Mouse (Mus musculus): Measurements from ENCODE around the gene 1700011L22Rik. TPM values are rescaled to one million over a fixed set of nuclear protein-coding genes. Genes with fewer than 3 reads are reported as not detected.

1700011L22Rik gene
- polyA plus RNA-seq (2012; rRNA removed), result not detected in 2 replicates

DNA sequence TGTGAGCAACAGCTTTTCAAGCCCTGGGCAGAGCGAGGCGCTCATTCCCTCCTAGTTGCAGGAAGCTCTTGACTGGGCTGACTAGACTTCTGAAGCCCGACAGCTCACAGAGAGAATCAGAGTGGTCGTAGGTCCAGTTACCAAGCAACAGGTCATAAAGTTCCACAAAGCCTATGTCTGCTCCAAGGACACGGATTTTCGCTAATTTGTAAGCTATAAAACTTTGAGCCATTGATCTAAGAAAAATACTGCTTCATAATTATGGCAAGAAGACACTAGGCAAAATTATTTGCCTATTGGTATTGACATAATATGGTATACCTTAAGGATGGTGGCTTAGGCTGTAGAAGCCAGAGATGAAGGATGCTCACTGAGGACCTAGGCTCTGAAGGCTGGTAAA lies at the start of gene 1700011L22Rik:
Gene 1700011L22Rik, minus strand, starts transcription at position 101 of the 400 bp plus-strand sequence.
- H3K27ac ChIP-seq (ENCODE audit: insufficient read depth, low read length), result no peak within 1 kb of the TSS
- TF ChIP-seq CTCF (IDR thresholded peaks at IDR 0.05; ENCODE audit: extremely low read depth, insufficient read depth, low read length) (no peak), POLR2A (IDR thresholded peaks at IDR 0.05; ENCODE audit: extremely low read depth, insufficient read depth, low read length) (no peak)

DNA sequence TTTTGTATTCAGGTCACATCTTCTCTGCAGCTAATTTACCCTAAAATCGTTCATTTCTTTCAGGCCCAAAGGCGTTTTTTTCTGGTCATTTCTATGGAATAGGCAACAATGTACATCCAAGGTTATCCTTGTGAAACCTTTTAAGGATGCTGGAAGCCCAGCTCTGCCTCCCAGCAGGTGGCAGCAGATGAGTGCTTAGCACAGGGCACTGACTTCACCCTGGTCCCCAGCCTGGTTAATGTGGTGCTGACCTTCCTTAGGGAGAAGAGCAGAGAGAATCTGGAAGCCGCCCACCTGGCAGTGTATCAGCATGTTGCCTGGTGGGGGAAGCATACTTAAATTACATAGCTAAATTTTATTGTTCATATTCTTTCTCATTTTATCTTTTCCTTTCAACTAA lies 49.4 kb upstream of the 1700011L22Rik start:
- no peak overlapping the region for H3K27ac ChIP-seq (ENCODE audit: insufficient read depth, low read length)
- H3K4me1 ChIP-seq (ENCODE audit: control insufficient read depth, insufficient read depth, low read length), result peaks cover 4% of the 10 kb centered on the region
- no peak for TF ChIP-seq POLR2A (IDR thresholded peaks at IDR 0.05; ENCODE audit: extremely low read depth, insufficient read depth, low read length)
- TF ChIP-seq CTCF (IDR thresholded peaks at IDR 0.05; ENCODE audit: extremely low read depth, insufficient read depth, low read length), result peak; percentile 91
- H3K4me3 ChIP-seq (ENCODE audit: insufficient read depth, low read length), result no peak overlapping the region

More for the DNA sequence above, at the start of gene 1700011L22Rik:
- H3K4me1 ChIP-seq (ENCODE audit: control insufficient read depth, insufficient read depth, low read length), result no peaks in the 10 kb centered on the region
- no peak within 1 kb of the TSS for H3K4me3 ChIP-seq (ENCODE audit: insufficient read depth, low read length)

DNA sequence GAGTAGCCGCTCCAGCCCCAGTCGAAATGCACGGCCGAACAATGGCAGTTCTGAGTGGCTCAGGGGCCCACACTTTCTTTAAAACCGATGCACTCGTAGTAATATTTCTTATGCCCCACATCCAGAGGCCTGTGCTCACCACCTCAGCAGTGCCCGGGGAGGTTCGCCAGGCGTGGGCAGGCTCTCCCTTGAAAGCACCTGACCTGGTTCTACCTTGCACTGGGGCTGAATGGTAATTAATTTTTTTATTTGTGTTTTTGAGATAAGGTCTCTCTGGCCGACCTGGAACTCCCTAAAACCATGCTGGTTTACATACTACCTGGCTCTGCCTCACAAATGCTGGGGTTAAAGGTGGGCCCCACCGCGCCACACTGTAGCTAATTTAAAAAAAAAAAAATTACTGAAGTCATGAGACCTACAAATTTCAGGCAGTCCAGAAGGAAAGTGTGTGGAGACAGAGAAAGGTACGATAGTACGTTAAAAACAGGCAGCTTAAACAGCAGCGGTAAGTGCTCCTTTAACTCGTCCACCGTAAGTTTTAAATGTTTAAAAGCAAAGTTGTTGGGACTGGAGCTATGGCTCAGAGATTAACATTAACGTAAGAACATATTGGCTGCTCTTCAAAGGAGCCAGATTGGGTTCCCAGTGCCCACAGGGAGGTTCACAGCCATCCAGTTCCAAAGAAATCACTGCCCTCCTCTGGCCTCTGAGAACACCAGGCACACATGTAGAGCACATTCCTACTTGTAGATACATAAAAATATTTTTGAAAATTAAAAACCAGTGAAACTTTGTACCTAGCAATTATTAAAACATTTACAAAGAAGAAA lies 47.1 kb upstream of the 1700011L22Rik start:
- TF ChIP-seq POLR2A (IDR thresholded peaks at IDR 0.05; ENCODE audit: extremely low read depth, insufficient read depth, low read length) (no peak), CTCF (IDR thresholded peaks at IDR 0.05; ENCODE audit: extremely low read depth, insufficient read depth, low read length) (no peak)
- Histone ChIP-seq H3K27ac (ENCODE audit: insufficient read depth, low read length) (peak overlapping the region; percentile 40; the same call in 1 of the 2 replicates), H3K4me3 (ENCODE audit: insufficient read depth, low read length) (peak overlapping the region; percentile 77), H3K4me1 (ENCODE audit: control insufficient read depth, insufficient read depth, low read length) (peaks cover 4% of the 10 kb centered on the region)

DNA sequence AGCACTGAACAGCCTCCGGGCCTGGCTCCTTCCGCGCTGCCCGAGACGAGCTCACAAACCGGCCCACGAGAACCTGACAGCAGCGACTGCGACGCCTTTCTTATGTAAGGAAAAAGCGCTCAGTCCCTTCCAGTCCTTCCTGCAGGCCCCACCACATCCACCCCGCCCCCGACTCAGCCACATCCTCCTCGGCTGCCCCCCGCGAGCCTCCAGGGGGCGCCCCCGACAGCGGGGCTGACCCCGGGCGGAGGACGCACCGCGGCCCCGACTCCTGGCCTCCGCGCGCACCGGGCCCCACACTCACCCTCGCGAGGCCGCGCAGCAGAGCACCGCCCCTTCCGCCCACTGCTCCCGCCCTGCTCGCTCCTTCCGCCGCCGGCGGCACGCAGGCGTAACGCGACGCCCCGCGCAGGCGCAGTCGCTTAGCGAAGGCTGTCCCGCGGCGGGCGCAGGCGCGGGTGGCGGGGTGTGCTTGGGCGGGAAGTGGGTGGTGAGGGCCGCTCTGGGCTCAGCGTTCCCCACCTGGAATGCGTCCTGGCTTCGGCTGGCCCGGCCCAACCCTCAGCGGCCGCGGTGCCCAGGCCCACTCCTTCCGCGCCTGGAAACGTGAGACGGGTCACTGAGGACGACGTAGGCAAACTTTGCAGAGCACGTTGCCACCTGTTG lies 46.4 kb upstream of the 1700011L22Rik start, which contains the start of gene Mmaa:
Gene Mmaa, minus strand, starts transcription at position 328 of the 666 bp plus-strand sequence.
- H3K4me3 ChIP-seq (ENCODE audit: insufficient read depth, low read length), result peak within 1 kb of the TSS; percentile 77
- peak; percentile 50; the same call in 1 of the 2 replicates for TF ChIP-seq POLR2A (IDR thresholded peaks at IDR 0.05; ENCODE audit: extremely low read depth, insufficient read depth, low read length)
- TF ChIP-seq CTCF (IDR thresholded peaks at IDR 0.05; ENCODE audit: extremely low read depth, insufficient read depth, low read length), result no peak
- peak within 1 kb of the TSS; percentile 73 for H3K27ac ChIP-seq (ENCODE audit: insufficient read depth, low read length)
- H3K4me1 ChIP-seq (ENCODE audit: control insufficient read depth, insufficient read depth, low read length), result peaks cover 4% of the 10 kb centered on the region

DNA sequence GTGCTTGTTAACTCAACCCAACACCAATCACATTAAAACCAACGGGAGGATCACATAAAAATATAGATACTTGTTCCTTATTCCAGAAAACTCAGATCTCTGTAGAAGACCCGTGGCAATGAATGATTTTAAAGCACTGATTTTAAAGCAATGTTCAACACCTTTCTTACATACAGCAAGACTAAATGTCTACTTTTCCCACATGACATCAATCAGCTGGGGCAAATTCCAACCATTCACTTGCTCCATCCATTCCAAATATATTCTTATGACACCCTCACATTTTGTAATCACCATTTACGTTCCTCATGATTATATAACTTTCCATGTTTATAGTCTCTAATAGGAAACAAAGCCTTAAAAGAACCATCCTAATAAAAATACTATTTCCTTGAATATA lies 45.5 kb upstream of the 1700011L22Rik start:
- TF ChIP-seq CTCF (IDR thresholded peaks at IDR 0.05; ENCODE audit: extremely low read depth, insufficient read depth, low read length) (no peak), POLR2A (IDR thresholded peaks at IDR 0.05; ENCODE audit: extremely low read depth, insufficient read depth, low read length) (no peak)
- Histone ChIP-seq H3K4me1 (ENCODE audit: control insufficient read depth, insufficient read depth, low read length) (peaks cover 4% of the 10 kb centered on the region), H3K4me3 (ENCODE audit: insufficient read depth, low read length) (peak overlapping the region; percentile 77; the same call in 1 of the 2 replicates), H3K27ac (ENCODE audit: insufficient read depth, low read length) (no peak overlapping the region)

DNA sequence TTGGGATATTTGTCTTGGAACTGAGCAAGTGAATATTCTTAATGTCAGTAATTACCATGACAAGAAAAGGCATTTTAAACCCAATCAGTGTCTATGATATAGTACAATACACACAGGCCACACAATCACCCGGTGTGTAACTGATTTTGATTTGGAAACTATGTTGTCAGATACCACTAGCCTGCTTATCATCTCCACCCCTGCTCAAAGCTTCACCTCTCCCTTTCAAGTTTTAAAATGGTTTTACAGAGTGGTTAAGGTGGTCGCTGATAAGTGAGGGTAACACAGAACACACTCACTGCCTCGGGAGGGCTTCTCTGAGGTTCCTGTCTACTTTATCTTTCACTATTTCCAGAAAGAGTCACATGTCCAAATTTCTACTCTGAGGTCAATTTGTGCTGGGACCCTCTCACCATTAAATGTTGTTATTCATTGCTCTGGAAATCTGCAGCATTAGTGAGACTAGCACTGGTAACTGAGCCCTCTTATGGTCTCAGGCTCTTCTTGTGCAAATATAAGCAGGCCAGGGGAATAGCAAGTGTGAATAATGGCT lies 44.4 kb upstream of the 1700011L22Rik start:
- Histone ChIP-seq H3K4me3 (ENCODE audit: insufficient read depth, low read length) (peak overlapping the region; percentile 77; the same call in 1 of the 2 replicates), H3K27ac (ENCODE audit: insufficient read depth, low read length) (no peak overlapping the region)
- TF ChIP-seq CTCF (IDR thresholded peaks at IDR 0.05; ENCODE audit: extremely low read depth, insufficient read depth, low read length) (no peak), POLR2A (IDR thresholded peaks at IDR 0.05; ENCODE audit: extremely low read depth, insufficient read depth, low read length) (no peak)

DNA sequence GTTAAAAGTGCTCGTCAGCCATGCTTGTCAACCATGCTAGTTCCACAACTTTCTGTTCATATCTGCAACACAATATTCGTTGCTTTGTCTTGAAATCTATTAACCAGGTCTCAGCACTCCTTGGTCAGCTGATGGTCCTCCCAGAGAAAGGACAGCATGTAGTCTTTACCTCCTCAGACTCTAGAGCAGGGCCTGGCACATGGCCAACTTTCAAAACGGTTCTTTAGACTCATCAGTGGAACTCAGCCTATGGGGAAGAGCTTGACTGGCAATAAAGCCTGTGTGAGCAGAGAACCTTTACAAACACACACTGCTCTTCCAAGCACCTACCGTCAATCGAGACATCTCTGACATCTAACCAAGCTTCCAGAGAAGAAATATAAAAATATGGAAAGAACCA lies 41.2 kb upstream of the 1700011L22Rik start:
- no peak overlapping the region for H3K4me3 ChIP-seq (ENCODE audit: insufficient read depth, low read length)
- TF ChIP-seq CTCF (IDR thresholded peaks at IDR 0.05; ENCODE audit: extremely low read depth, insufficient read depth, low read length) (no peak), POLR2A (IDR thresholded peaks at IDR 0.05; ENCODE audit: extremely low read depth, insufficient read depth, low read length) (no peak)
- no peak overlapping the region for H3K27ac ChIP-seq (ENCODE audit: insufficient read depth, low read length)
- peaks cover 4% of the 10 kb centered on the region for H3K4me1 ChIP-seq (ENCODE audit: control insufficient read depth, insufficient read depth, low read length)

More for the DNA sequence above, 44.4 kb upstream of the 1700011L22Rik start:
- H3K4me1 ChIP-seq (ENCODE audit: control insufficient read depth, insufficient read depth, low read length), result peaks cover 4% of the 10 kb centered on the region

DNA sequence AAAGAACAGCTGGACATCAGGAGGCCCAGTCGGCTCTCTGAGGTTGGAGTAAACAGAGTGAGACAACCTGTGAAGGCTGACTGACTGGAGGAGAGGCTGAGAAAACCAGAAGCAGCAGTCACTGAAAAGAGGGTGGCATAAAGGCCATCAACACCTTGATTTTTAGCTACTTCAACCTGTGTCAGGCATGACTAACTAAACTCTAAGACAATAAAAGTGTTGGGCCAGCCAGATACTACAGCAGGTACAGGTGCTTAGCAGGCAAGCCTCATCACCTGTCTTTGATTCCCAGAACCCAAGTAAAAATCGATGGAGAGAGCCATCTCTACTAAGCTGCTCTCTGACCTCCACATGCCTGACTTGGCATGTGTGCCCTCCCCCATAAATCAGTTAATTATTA lies 40.3 kb upstream of the 1700011L22Rik start:
- Histone ChIP-seq H3K27ac (ENCODE audit: insufficient read depth, low read length) (no peak overlapping the region), H3K4me3 (ENCODE audit: insufficient read depth, low read length) (no peak overlapping the region), H3K4me1 (ENCODE audit: control insufficient read depth, insufficient read depth, low read length) (peaks cover 4% of the 10 kb centered on the region)
- no peak for TF ChIP-seq CTCF (IDR thresholded peaks at IDR 0.05; ENCODE audit: extremely low read depth, insufficient read depth, low read length)
- no peak for TF ChIP-seq POLR2A (IDR thresholded peaks at IDR 0.05; ENCODE audit: extremely low read depth, insufficient read depth, low read length)

DNA sequence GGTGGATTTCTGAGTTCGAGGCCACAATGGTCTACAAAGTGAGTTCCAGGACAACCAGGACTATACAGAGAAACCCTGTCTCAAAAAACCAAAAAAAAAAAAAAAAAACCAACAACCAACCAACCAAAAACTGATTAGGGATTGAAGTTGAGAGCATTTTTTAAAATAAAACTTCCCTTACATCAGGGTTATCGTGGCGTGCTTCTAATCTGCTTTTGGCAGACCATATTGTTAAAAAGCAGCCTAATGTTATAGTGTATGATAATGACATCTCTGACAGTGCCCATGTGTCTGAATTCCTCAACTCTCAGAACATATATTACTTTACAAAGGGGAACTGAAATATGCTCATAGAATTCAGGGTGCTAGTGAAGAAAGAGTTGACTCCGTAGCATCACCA lies 39.9 kb upstream of the 1700011L22Rik start:
- peaks cover 3% of the 10 kb centered on the region for H3K4me1 ChIP-seq (ENCODE audit: control insufficient read depth, insufficient read depth, low read length)
- no peak overlapping the region for H3K27ac ChIP-seq (ENCODE audit: insufficient read depth, low read length)
- no peak for TF ChIP-seq CTCF (IDR thresholded peaks at IDR 0.05; ENCODE audit: extremely low read depth, insufficient read depth, low read length)
- TF ChIP-seq POLR2A (IDR thresholded peaks at IDR 0.05; ENCODE audit: extremely low read depth, insufficient read depth, low read length), result no peak
- no peak overlapping the region for H3K4me3 ChIP-seq (ENCODE audit: insufficient read depth, low read length)
